Mouse (Mus musculus): ENCODE measurements at regions not wholly inside any gene's neighbourhood (a gene's known extent, or its start where the extent isn't known, plus 50 kb on each side); places are given as distances from the start of the nearest gene placed in this dataset.
"Not testable (repeated sequence)": the region's sequence is repeated elsewhere in the genome, so short reads cannot be mapped to it uniquely, and the experiment has no call there.

GRCm38 (mm10) chr1:17489854-17490202 lies 655.9 kb downstream of the Crisp4 start:
- not testable (repeated sequence) for TF ChIP-seq CTCF (conservative IDR thresholded peaks at IDR 0.05; ENCODE audit: insufficient read depth, insufficient read length, low read depth, low read length); POLR2A (IDR thresholded peaks at IDR 0.05; ENCODE audit: low read depth, low read length)

Measured in kidney, adult 2 months (tissue).